13 mouse cellular contexts compared by ENCODE assay signal in the genomic region with DNA sequence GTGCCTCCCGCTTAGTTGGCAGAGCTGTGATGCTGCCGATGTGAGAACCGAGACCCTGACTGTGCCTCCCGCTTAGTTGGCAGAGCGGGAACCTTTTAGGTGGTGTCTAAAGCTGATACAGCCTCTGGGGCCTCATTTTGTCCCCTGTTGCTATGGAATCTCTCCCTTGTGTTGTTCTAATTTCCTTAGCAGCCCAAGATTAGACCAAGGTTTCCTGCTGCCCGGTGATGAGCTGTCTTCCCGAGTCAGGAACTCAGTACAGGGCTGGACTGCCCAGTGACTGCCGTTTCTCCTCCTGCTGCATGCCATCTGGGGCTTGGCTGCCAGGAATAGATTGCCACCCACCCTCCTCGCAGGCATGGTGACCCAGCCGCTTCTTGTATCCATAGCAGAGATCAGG. TPM values are rescaled to one million over a fixed set of nuclear protein-coding genes. Genes with fewer than 3 reads are reported as not detected.
A peak's percentile ranks its signal among the peaks of the same experiment; 100 is the strongest.
DNase-seq lines count a peak whose midpoint lies in the region; ATAC-seq and TF ChIP-seq lines count a peak whose summit lies in the region.
"Had no signal": no experiment of that assay in that cellular context is flagged by ENCODE, and none has a peak within 500 bp of the region (broad histone marks: within the 10 kb centered on the region; RNA-seq: fewer than 3 reads in every experiment).

No protein-coding gene starts in this region.

- H3K4me1 ChIP-seq in heart, embryonic 12.5 days (replicated peaks) = peaks cover 18% of the 10 kb centered on the region
- H3K4me1 ChIP-seq in heart, embryonic 10.5 days = peaks cover 6% of the 10 kb centered on the region; the same call in 1 of the 2 replicates
- H3K4me1 ChIP-seq in midbrain, embryonic 11.5 days (ENCODE audit: control insufficient read depth, insufficient read depth, low read length) = no peaks in the 10 kb centered on the region
- 0 out of 2 replicates have a peak, but pooled peaks cover 3% of the 10 kb centered on the region for H3K4me1 ChIP-seq in midbrain, embryonic 10.5 days
- no peaks in the 10 kb centered on the region for H3K4me1 ChIP-seq in forebrain, postnatal 0 days (ENCODE audit: insufficient read depth)
- peaks cover 17% of the 10 kb centered on the region for H3K4me1 ChIP-seq in neural tube, embryonic 15.5 days
- H3K4me1 ChIP-seq: embryonic facial prominence, embryonic 12.5 days; limb, embryonic 13.5 days had no signal

- H3K4me2 ChIP-seq in heart, embryonic 12.5 days = peak overlapping the region; percentile 33
- H3K4me2 ChIP-seq in midbrain, embryonic 11.5 days = no peak overlapping the region
- no peak overlapping the region for H3K4me2 ChIP-seq in forebrain, postnatal 0 days (ENCODE audit: low read depth)
- no peak overlapping the region for H3K4me2 ChIP-seq in neural tube, embryonic 15.5 days
- H3K4me2 ChIP-seq: embryonic facial prominence, embryonic 12.5 days; limb, embryonic 13.5 days; neural tube, embryonic 12.5 days had no signal

- H3K9ac ChIP-seq in heart, embryonic 12.5 days = no peak overlapping the region
- no peak overlapping the region for H3K9ac ChIP-seq in midbrain, embryonic 11.5 days (ENCODE audit: low read length)
- no peak overlapping the region for H3K9ac ChIP-seq in forebrain, postnatal 0 days
- no peak overlapping the region for H3K9ac ChIP-seq in neural tube, embryonic 15.5 days (replicated peaks)
- H3K9ac ChIP-seq: embryonic facial prominence, embryonic 12.5 days; limb, embryonic 13.5 days; neural tube, embryonic 12.5 days had no signal

- H3K27ac ChIP-seq in heart, embryonic 12.5 days (ENCODE audit: poor library complexity, severe bottlenecking) = no peak overlapping the region
- no peak overlapping the region for H3K27ac ChIP-seq in heart, embryonic 10.5 days
- no peak overlapping the region for H3K27ac ChIP-seq in midbrain, embryonic 11.5 days (ENCODE audit: low read depth, low read length)
- H3K27ac ChIP-seq in midbrain, embryonic 10.5 days (replicated peaks) = no peak overlapping the region
- peak overlapping the region; percentile 41; the same call in 1 of the 2 replicates for H3K27ac ChIP-seq in forebrain, postnatal 0 days (ENCODE audit: low read depth, low read length)
- H3K27ac ChIP-seq in neural tube, embryonic 15.5 days (replicated peaks) = peak overlapping the region; percentile 49
- H3K27ac ChIP-seq: embryonic facial prominence, embryonic 12.5 days; kidney, postnatal 0 days; limb, embryonic 13.5 days; neural tube, embryonic 12.5 days had no signal

- H3K9me3 ChIP-seq in heart, embryonic 12.5 days (replicated peaks) = no peaks in the 10 kb centered on the region
- no peaks in the 10 kb centered on the region for H3K9me3 ChIP-seq in heart, embryonic 10.5 days
- no peaks in the 10 kb centered on the region for H3K9me3 ChIP-seq in midbrain, embryonic 11.5 days (ENCODE audit: control insufficient read depth, low read length)
- no peaks in the 10 kb centered on the region for H3K9me3 ChIP-seq in midbrain, embryonic 10.5 days (replicated peaks)
- H3K9me3 ChIP-seq in forebrain, postnatal 0 days (ENCODE audit: low read length) = no peaks in the 10 kb centered on the region
- H3K9me3 ChIP-seq in neural tube, embryonic 15.5 days (replicated peaks) = no peaks in the 10 kb centered on the region
- H3K9me3 ChIP-seq: embryonic facial prominence, embryonic 12.5 days; G1E; limb, embryonic 13.5 days; neural tube, embryonic 12.5 days had no signal

- DNase-seq in heart, embryonic 10.5 days (ENCODE audit: low spot score) = no peak
- peak; percentile 71 for DNase-seq in midbrain, embryonic 11.5 days (ENCODE audit: low spot score, missing footprints)
- DNase-seq in midbrain, embryonic 10.5 days (ENCODE audit: low spot score) = no peak
- DNase-seq in forebrain, postnatal 0 days = no peak
- no peak for DNase-seq in testis, postnatal 10 days (ENCODE audit: low spot score)
- DNase-seq: adrenal gland, postnatal 25 days had no signal

- H3K4me3 ChIP-seq in heart, embryonic 12.5 days = no peak overlapping the region
- H3K4me3 ChIP-seq in heart, embryonic 10.5 days = no peak overlapping the region
- H3K4me3 ChIP-seq in midbrain, embryonic 11.5 days (ENCODE audit: low read depth, low read length) = no peak overlapping the region
- no peak overlapping the region for H3K4me3 ChIP-seq in midbrain, embryonic 10.5 days
- no peak overlapping the region for H3K4me3 ChIP-seq in forebrain, postnatal 0 days (ENCODE audit: low read depth, low read length)
- no peak overlapping the region for H3K4me3 ChIP-seq in neural tube, embryonic 15.5 days (replicated peaks)
- H3K4me3 ChIP-seq: embryonic facial prominence, embryonic 12.5 days; limb, embryonic 13.5 days; neural tube, embryonic 12.5 days had no signal

- 55% methylated on average over 10 of the region's 10 CpGs for WGBS in heart, embryonic 12.5 days
- WGBS in heart, embryonic 10.5 days = 66% methylated on average over 10 of the region's 10 CpGs
- 80% methylated on average over 10 of the region's 10 CpGs for WGBS in midbrain, embryonic 11.5 days
- WGBS in midbrain, embryonic 10.5 days = 80% methylated on average over 10 of the region's 10 CpGs
- WGBS in forebrain, postnatal 0 days = 21% methylated on average over 10 of the region's 10 CpGs
- WGBS in neural tube, embryonic 15.5 days = 42% methylated on average over 10 of the region's 10 CpGs

- no peaks in the 10 kb centered on the region for H3K27me3 ChIP-seq in heart, embryonic 12.5 days (replicated peaks)
- no peaks in the 10 kb centered on the region for H3K27me3 ChIP-seq in heart, embryonic 10.5 days (ENCODE audit: insufficient read depth, poor library complexity, severe bottlenecking)
- no peaks in the 10 kb centered on the region for H3K27me3 ChIP-seq in midbrain, embryonic 11.5 days (ENCODE audit: control insufficient read depth, insufficient read depth, low read length)
- H3K27me3 ChIP-seq in midbrain, embryonic 10.5 days (ENCODE audit: low read depth, poor library complexity, severe bottlenecking) = no peaks in the 10 kb centered on the region
- no peaks in the 10 kb centered on the region for H3K27me3 ChIP-seq in forebrain, postnatal 0 days (ENCODE audit: insufficient read depth, low read length)
- no peaks in the 10 kb centered on the region for H3K27me3 ChIP-seq in neural tube, embryonic 15.5 days (replicated peaks)
- H3K27me3 ChIP-seq: embryonic facial prominence, embryonic 12.5 days; limb, embryonic 13.5 days; neural tube, embryonic 12.5 days had no signal

- no peak for ATAC-seq in heart, embryonic 12.5 days (ENCODE audit: insufficient number of reproducible peaks, low FRiP score)
- ATAC-seq in midbrain, embryonic 11.5 days (ENCODE audit: low FRiP score) = no peak
- peak; percentile 51 for ATAC-seq in forebrain, postnatal 0 days
- no peak; the same call in 1 of the 2 replicates for ATAC-seq in neural tube, embryonic 15.5 days (ENCODE audit: low FRiP score)

- peaks cover 35% of the 10 kb centered on the region for H3K36me3 ChIP-seq in heart, embryonic 12.5 days
- H3K36me3 ChIP-seq in heart, embryonic 10.5 days = peaks cover 24% of the 10 kb centered on the region; the same call in 1 of the 2 replicates
- H3K36me3 ChIP-seq in midbrain, embryonic 11.5 days (ENCODE audit: control insufficient read depth, insufficient read depth, low read length) = peaks cover 13% of the 10 kb centered on the region
- peaks cover 82% of the 10 kb centered on the region for H3K36me3 ChIP-seq in midbrain, embryonic 10.5 days
- H3K36me3 ChIP-seq in forebrain, postnatal 0 days (ENCODE audit: insufficient read depth) = peaks cover 69% of the 10 kb centered on the region
- peaks cover 76% of the 10 kb centered on the region for H3K36me3 ChIP-seq in neural tube, embryonic 15.5 days
- H3K36me3 ChIP-seq: G1E had no signal

- TF ChIP-seq CTCF in forebrain, postnatal 0 days (IDR thresholded peaks at IDR 0.05; ENCODE audit: low read depth) = no peak

RNA-seq across cellular contexts. Expression of gene Kif3c, which starts 21.0 kb away (rescaled TPM):
- polyA plus RNA-seq in heart, embryonic 12.5 days (2016; fragmentation: Nextera tagmentation; extraction: Ambion mirVana) = 8.6 and 10.7 TPM in 2 replicates
- 8.5 and 9.0 TPM in 2 replicates for polyA plus RNA-seq in heart, embryonic 10.5 days (2016; fragmentation: Nextera tagmentation; extraction: Ambion mirVana)
- 24.0 and 25.7 TPM in 2 replicates for polyA plus RNA-seq in midbrain, embryonic 11.5 days (2014; fragmentation: Nextera tagmentation; extraction: Ambion mirVana)
- 19.9 and 28.5 TPM in 2 replicates for polyA plus RNA-seq in midbrain, embryonic 10.5 days (2016; fragmentation: Nextera tagmentation; extraction: Ambion mirVana)
- 154 and 160 TPM in 2 replicates for total RNA-seq in forebrain, postnatal 0 days (2014; rRNA removed)
- polyA plus RNA-seq in forebrain, postnatal 0 days (2015; fragmentation: Nextera tagmentation; extraction: Ambion mirVana) = 71.5 and 84.5 TPM in 2 replicates
- polyA plus RNA-seq in neural tube, embryonic 15.5 days (2015; fragmentation: Nextera tagmentation; extraction: Ambion mirVana) = 64.9 and 74.1 TPM in 2 replicates

RNA-seq across cellular contexts. Expression of gene Asxl2, which starts 40.7 kb away (rescaled TPM):
- polyA plus RNA-seq in heart, embryonic 12.5 days (2016; fragmentation: Nextera tagmentation; extraction: Ambion mirVana) = 22.6 and 24.5 TPM in 2 replicates
- 16.8 and 22.1 TPM in 2 replicates for polyA plus RNA-seq in heart, embryonic 10.5 days (2016; fragmentation: Nextera tagmentation; extraction: Ambion mirVana)
- 13.8 and 17.1 TPM in 2 replicates for polyA plus RNA-seq in midbrain, embryonic 11.5 days (2014; fragmentation: Nextera tagmentation; extraction: Ambion mirVana)
- polyA plus RNA-seq in midbrain, embryonic 10.5 days (2016; fragmentation: Nextera tagmentation; extraction: Ambion mirVana) = 14.0 and 15.6 TPM in 2 replicates
- 17.8 and 19.9 TPM in 2 replicates for total RNA-seq in forebrain, postnatal 0 days (2014; rRNA removed)
- polyA plus RNA-seq in forebrain, postnatal 0 days (2015; fragmentation: Nextera tagmentation; extraction: Ambion mirVana) = 3.3 and 7.3 TPM in 2 replicates
- 10.4 and 13.6 TPM in 2 replicates for polyA plus RNA-seq in neural tube, embryonic 15.5 days (2015; fragmentation: Nextera tagmentation; extraction: Ambion mirVana)

Comparison
In these comparisons a context has a peak if more than half of its experiments do, and no peak if none do; other contexts are left out.
1. H3K27ac ChIP-seq: peak in forebrain, postnatal 0 days (single experiment) and neural tube, embryonic 15.5 days (single experiment); none in heart, embryonic 12.5 days (single experiment), heart, embryonic 10.5 days (single experiment), midbrain, embryonic 11.5 days (single experiment) and midbrain, embryonic 10.5 days (single experiment).